Comparison of ENCODE assay signal across 15 mouse cellular contexts in genomic region chr8:60746486-60746885, GRCm38 (mm10).
DNase-seq lines count a peak whose midpoint lies in the region.
"Had no signal": no experiment of that assay in that cellular context is flagged by ENCODE, and none has a peak within 500 bp of the region (broad histone marks: within the 10 kb centered on the region; RNA-seq: fewer than 3 reads in every experiment).

No protein-coding gene starts in this region.

- DNase-seq in gastrocnemius, adult 18-20 months (ENCODE audit: low spot score): peak; percentile 2
- no peak for DNase-seq in gastrocnemius, adult 8-10 months (ENCODE audit: low spot score in 2 of 2)
- peak; percentile 52 for DNase-seq in kidney, postnatal 14 days
- DNase-seq in kidney, adult 9 months: no peak
- peak; percentile 17 for DNase-seq in urinary bladder, postnatal 14 days (ENCODE audit: low spot score)
- no peak for DNase-seq in urinary bladder, adult 2 months (ENCODE audit: low spot score)
- DNase-seq in telencephalon, adult 2 months (ENCODE audit: low read depth, low spot score): peak; percentile 21
- no peak for DNase-seq in ovary, postnatal 14 days (ENCODE audit: low spot score)
- DNase-seq: adrenal gland, postnatal 25 days; B cell, adult 2 months; cerebellum, adult 11 months; cerebellum, postnatal 36 days; lung, embryonic 14.5 days; thymus, adult 2 months; thymus, postnatal 4 days had no signal

Comparison
In these comparisons a context has a peak if more than half of its experiments do, and no peak if none do; other contexts are left out.
1. DNase-seq: peak in gastrocnemius, adult 18-20 months (single experiment), kidney, postnatal 14 days (single experiment), urinary bladder, postnatal 14 days (single experiment) and telencephalon, adult 2 months (single experiment); none in gastrocnemius, adult 8-10 months (0 of 2), kidney, adult 9 months (single experiment), urinary bladder, adult 2 months (single experiment) and ovary, postnatal 14 days (single experiment).